Mouse (Mus musculus): Measurements from ENCODE around the gene Rbfox1. TPM values are rescaled to one million over a fixed set of nuclear protein-coding genes. Genes with fewer than 3 reads are reported as not detected.

Gene Rbfox1
- polyA plus RNA-seq, 1 experiment from 2014 or later = 75.8 TPM

DNA sequence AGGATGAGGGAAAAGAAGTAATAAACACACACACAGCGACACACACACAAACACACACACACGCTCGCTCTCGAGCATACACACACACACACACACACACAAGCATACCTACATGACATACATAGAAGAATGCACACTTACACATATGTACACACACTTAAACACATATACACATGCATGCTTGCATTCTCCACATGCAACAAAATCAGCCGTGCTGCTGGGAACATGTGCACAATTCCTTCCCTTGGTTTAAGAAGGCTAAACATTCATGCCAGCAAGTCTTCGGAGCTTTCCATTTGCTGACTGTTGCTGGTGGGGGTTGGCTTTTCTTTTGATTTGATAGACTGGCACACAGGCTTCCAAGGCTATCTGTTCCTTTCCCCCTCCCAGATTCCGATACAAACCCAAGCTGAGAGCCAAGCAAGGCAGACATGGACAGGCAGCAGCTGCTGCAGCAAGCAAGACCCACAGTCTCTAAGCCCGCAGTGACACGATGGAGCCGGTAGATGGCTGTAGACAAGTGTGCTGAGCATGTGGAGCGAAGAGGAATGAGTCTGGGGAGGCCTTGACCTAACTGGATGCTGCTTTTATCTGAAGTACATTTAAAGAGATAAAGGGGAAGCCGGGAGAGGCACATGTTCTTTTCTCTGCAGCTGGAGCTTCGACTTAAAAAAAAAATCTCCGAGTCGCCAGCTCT, 954.3 kb downstream of the Rbfox1 start:
- H3K4me2 ChIP-seq (ENCODE audit: low read length) = no peak overlapping the region
- H3K27ac ChIP-seq (ENCODE audit: low read depth, low read length) = no peak overlapping the region
- H3K9me3 ChIP-seq (replicated peaks; ENCODE audit: control insufficient read depth, low read length) = no peaks in the 10 kb centered on the region
- DNase-seq (ENCODE audit: low spot score) (peak; percentile 89), ATAC-seq (peak; percentile 89)
- WGBS = 38% methylated on average over 15 of the region's 15 CpGs
- H3K4me3 ChIP-seq (ENCODE audit: low read depth, low read length) = no peak overlapping the region
- no peaks in the 10 kb centered on the region for H3K4me1 ChIP-seq (ENCODE audit: control insufficient read depth, insufficient read depth, low read length)
- H3K27me3 ChIP-seq (replicated peaks; ENCODE audit: control insufficient read depth, insufficient read depth, low read length) = 0 out of 2 replicates have a peak, but pooled peaks cover 4% of the 10 kb centered on the region
- H3K9ac ChIP-seq (ENCODE audit: low read length) = no peak overlapping the region
- no peaks in the 10 kb centered on the region for H3K36me3 ChIP-seq (ENCODE audit: control insufficient read depth, insufficient read depth, low read length)

DNA sequence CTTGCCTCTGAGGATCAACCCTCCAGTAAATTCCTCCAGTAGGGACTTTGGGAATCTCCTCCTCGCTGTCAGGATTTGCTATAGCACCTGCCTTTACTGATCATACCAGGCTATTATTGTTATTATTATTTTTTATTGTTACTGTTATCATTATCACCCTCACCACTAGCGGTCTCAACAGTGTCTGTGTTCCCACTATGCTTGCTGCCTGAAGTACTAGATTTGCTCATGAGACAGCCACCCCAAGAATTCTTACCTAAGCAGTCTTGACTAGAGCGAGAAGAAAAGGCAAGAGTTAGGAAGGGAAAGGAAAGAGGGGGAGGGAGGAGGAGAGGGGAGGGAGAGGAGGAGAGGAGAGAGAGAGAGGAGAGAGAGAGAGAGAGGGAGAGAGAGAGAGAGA, 954.9 kb downstream of the Rbfox1 start:
- no peak overlapping the region for H3K4me2 ChIP-seq (ENCODE audit: low read length)
- ATAC-seq = no peak

DNA sequence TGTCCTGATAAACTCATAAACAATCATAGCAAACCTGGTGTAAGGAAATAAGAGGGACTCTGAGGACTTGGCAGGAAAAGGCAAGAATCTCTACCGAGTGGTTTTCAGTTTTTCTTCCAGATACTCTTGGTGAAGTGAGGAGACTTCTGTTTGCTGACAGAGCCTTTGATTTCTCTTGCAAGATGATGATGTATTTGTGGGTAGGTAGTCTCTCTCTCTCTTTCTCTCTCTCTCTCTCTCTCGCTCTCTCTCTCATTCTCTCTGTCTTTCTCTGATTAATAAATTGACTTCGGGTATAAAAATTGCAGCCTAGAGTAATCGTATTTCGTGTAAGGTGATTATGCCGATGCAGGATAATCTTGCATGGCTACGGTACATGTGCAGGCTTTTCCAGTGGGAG, 955.3 kb downstream of the Rbfox1 start:
- no peak for DNase-seq (ENCODE audit: low spot score)
- Histone ChIP-seq H3K27ac (ENCODE audit: low read depth, low read length) (no peak overlapping the region), H3K9ac (ENCODE audit: low read length) (no peak overlapping the region), H3K27me3 (replicated peaks; ENCODE audit: control insufficient read depth, insufficient read depth, low read length) (0 out of 2 replicates have a peak, but pooled peaks cover 4% of the 10 kb centered on the region), H3K36me3 (ENCODE audit: control insufficient read depth, insufficient read depth, low read length) (no peaks in the 10 kb centered on the region), H3K4me3 (ENCODE audit: low read depth, low read length) (no peak overlapping the region), H3K4me2 (ENCODE audit: low read length) (no peak overlapping the region), H3K4me1 (ENCODE audit: control insufficient read depth, insufficient read depth, low read length) (no peaks in the 10 kb centered on the region), H3K9me3 (replicated peaks; ENCODE audit: control insufficient read depth, low read length) (no peaks in the 10 kb centered on the region)
- WGBS = 81% methylated on average over 7 of the region's 7 CpGs
- ATAC-seq = no peak

More for the DNA sequence above, 954.9 kb downstream of the Rbfox1 start:
- Histone ChIP-seq H3K9me3 (replicated peaks; ENCODE audit: control insufficient read depth, low read length) (no peaks in the 10 kb centered on the region), H3K4me3 (ENCODE audit: low read depth, low read length) (no peak overlapping the region), H3K9ac (ENCODE audit: low read length) (no peak overlapping the region), H3K4me1 (ENCODE audit: control insufficient read depth, insufficient read depth, low read length) (no peaks in the 10 kb centered on the region), H3K36me3 (ENCODE audit: control insufficient read depth, insufficient read depth, low read length) (no peaks in the 10 kb centered on the region), H3K27me3 (replicated peaks; ENCODE audit: control insufficient read depth, insufficient read depth, low read length) (0 out of 2 replicates have a peak, but pooled peaks cover 4% of the 10 kb centered on the region), H3K27ac (ENCODE audit: low read depth, low read length) (no peak overlapping the region)
- 65% methylated on average over 3 of the region's 3 CpGs for WGBS
- no peak for DNase-seq (ENCODE audit: low spot score)

DNA sequence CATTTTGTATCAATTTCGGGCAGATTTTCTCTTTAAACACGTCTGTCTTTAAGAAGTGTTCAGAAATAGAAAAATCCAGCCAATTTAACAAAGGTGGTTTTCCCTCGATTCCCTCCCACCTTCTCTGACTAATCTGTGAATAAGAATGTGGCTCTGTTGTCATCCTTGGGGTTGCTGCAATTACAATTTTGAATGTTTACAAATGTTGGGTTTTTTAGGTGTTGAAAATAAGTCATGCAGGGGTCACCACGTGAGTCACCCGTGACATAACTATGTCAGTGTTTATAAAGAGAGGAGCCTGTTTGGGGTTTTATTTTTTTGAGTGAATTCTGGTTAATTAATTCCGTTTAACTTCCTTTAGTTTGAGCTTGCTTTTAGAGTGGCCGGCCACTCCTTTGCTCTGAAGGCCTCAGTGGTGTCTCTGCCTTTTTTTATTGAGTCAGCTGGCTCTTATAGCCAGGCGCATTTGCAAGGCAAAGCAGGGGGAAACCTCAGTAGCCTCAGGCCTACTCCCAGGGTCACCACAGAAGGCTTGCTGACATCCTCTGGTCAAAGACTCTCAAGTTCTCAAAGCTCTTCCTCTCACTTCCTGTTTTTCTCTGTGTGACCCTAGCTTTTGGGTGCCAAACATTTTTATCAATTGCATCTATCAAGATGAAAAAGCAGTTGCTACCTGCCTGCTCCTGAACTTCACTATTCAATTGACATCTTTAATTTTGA, 957.1 kb downstream of the Rbfox1 start:
- H3K9ac ChIP-seq (ENCODE audit: low read length) = no peak overlapping the region
- no peak for DNase-seq (ENCODE audit: low spot score)
- H3K9me3 ChIP-seq (replicated peaks; ENCODE audit: control insufficient read depth, low read length) = no peaks in the 10 kb centered on the region
- no peak overlapping the region for H3K27ac ChIP-seq (ENCODE audit: low read depth, low read length)
- H3K36me3 ChIP-seq (ENCODE audit: control insufficient read depth, insufficient read depth, low read length) = no peaks in the 10 kb centered on the region
- ATAC-seq = no peak
- WGBS = 31% methylated on average over 8 of the region's 8 CpGs
- no peak overlapping the region for H3K4me3 ChIP-seq (ENCODE audit: low read depth, low read length)
- H3K4me2 ChIP-seq (ENCODE audit: low read length) = no peak overlapping the region
- H3K4me1 ChIP-seq (ENCODE audit: control insufficient read depth, insufficient read depth, low read length) = no peaks in the 10 kb centered on the region
- H3K27me3 ChIP-seq (replicated peaks; ENCODE audit: control insufficient read depth, insufficient read depth, low read length) = 0 out of 2 replicates have a peak, but pooled peaks cover 4% of the 10 kb centered on the region

DNA sequence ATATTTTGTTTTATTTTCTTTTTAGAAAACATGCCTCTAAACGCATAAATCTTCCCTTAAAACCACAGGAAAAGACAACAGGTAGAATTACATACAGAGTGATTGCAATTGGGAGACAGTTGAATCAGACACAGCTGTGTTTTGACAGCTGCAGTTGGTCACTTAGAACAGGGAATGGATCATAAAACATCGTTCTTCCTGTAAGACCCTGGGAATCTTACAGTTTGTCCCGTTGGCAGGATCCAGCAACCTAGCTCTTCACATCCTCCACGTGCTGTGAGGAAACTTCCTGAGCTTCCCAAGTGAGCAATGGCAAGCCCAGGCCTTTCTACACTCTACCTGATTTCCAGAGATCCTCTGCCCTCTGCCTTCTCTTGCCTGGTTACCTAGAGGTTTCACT, 959.5 kb downstream of the Rbfox1 start:
- H3K4me1 ChIP-seq (ENCODE audit: control insufficient read depth, insufficient read depth, low read length) = no peaks in the 10 kb centered on the region
- H3K4me2 ChIP-seq (ENCODE audit: low read length) = no peak overlapping the region
- H3K27ac ChIP-seq (ENCODE audit: low read depth, low read length) = no peak overlapping the region
- 72% methylated on average over 4 of the region's 4 CpGs for WGBS
- DNase-seq (ENCODE audit: low spot score) (no peak), ATAC-seq (no peak)
- H3K9ac ChIP-seq (ENCODE audit: low read length) = no peak overlapping the region
- no peaks in the 10 kb centered on the region for H3K36me3 ChIP-seq (ENCODE audit: control insufficient read depth, insufficient read depth, low read length)
- H3K27me3 ChIP-seq (replicated peaks; ENCODE audit: control insufficient read depth, insufficient read depth, low read length) = no peaks in the 10 kb centered on the region
- H3K9me3 ChIP-seq (replicated peaks; ENCODE audit: control insufficient read depth, low read length) = no peaks in the 10 kb centered on the region
- no peak overlapping the region for H3K4me3 ChIP-seq (ENCODE audit: low read depth, low read length)

DNA sequence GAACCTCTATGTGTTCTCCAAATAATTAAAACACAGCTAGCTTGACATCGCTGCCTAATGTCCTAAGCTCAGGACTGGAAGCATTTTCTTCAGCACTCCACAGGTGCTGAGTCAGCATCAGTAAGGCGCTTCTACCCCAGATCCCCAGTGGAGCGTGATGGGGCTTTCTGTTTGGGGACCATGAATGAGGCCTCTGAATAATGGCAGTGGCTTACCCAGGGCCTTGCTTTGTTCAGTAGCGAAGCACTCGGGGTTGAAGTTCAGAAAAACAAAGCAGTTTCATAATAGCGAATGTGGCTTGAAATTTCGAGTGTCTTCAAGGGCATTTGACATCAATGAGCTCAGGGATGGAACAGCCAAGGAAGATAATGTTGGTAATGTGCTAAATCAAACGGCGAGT, 966.2 kb downstream of the Rbfox1 start:
- no peaks in the 10 kb centered on the region for H3K9me3 ChIP-seq (replicated peaks; ENCODE audit: control insufficient read depth, low read length)
- no peak for ATAC-seq
- WGBS = 14% methylated on average over 9 of the region's 9 CpGs
- no peak overlapping the region for H3K4me3 ChIP-seq (ENCODE audit: low read depth, low read length)
- H3K4me2 ChIP-seq (ENCODE audit: low read length) = no peak overlapping the region
- no peak overlapping the region for H3K27ac ChIP-seq (ENCODE audit: low read depth, low read length)
- DNase-seq (ENCODE audit: low spot score) = peak; percentile 11
- H3K27me3 ChIP-seq (replicated peaks; ENCODE audit: control insufficient read depth, insufficient read depth, low read length) = no peaks in the 10 kb centered on the region
- no peaks in the 10 kb centered on the region for H3K36me3 ChIP-seq (ENCODE audit: control insufficient read depth, insufficient read depth, low read length)
- no peak overlapping the region for H3K9ac ChIP-seq (ENCODE audit: low read length)
- no peaks in the 10 kb centered on the region for H3K4me1 ChIP-seq (ENCODE audit: control insufficient read depth, insufficient read depth, low read length)

DNA sequence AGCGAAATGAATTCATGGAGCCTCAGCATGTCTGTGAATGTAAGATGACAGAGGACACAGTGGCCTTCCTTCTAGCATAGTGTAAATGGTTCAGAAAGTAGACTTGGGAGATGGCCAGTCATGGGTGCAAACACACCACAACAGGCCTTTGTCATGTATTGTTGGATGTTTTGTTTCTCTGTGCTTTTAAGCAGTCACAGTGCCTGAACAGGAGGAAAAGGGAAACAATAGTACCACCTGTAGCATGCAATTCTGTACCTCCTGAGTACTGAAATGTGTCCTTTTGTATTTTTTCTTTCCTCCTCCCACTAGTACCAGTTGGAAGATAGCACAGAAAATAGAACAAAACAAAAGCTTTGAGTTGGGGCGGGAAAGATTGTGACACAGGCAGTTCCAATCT, 968.6 kb downstream of the Rbfox1 start:
- Histone ChIP-seq H3K27ac (ENCODE audit: low read depth, low read length) (no peak overlapping the region), H3K27me3 (replicated peaks; ENCODE audit: control insufficient read depth, insufficient read depth, low read length) (no peaks in the 10 kb centered on the region), H3K4me3 (ENCODE audit: low read depth, low read length) (no peak overlapping the region), H3K4me2 (ENCODE audit: low read length) (no peak overlapping the region), H3K36me3 (ENCODE audit: control insufficient read depth, insufficient read depth, low read length) (no peaks in the 10 kb centered on the region), H3K4me1 (ENCODE audit: control insufficient read depth, insufficient read depth, low read length) (no peaks in the 10 kb centered on the region), H3K9ac (ENCODE audit: low read length) (no peak overlapping the region), H3K9me3 (replicated peaks; ENCODE audit: control insufficient read depth, low read length) (no peaks in the 10 kb centered on the region)
- 58% methylated on average over 2 of the region's 2 CpGs for WGBS
- DNase-seq (ENCODE audit: low spot score) = no peak
- ATAC-seq = no peak

DNA sequence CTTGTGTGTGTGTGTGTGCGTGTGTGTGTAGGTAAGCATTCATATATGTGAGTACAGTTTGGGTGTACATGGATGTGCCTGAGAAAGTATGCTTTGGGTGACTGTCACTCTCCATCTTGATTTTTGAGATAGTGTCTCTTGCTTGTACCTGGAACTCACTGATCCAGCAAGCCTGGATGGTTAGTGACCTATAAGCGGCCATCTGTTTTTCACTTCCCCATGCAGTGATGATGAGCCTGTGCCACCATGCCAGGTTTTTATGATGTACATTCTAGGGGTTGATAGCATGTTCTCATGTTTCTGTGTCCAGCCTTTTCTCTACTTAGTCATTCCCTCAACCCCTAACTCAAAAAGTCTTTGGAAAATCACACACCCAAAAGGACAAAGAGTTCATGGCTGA, 976.5 kb downstream of the Rbfox1 start:
- Histone ChIP-seq H3K4me1 (ENCODE audit: control insufficient read depth, insufficient read depth, low read length) (no peaks in the 10 kb centered on the region), H3K27me3 (replicated peaks; ENCODE audit: control insufficient read depth, insufficient read depth, low read length) (no peaks in the 10 kb centered on the region), H3K9me3 (replicated peaks; ENCODE audit: control insufficient read depth, low read length) (no peaks in the 10 kb centered on the region), H3K4me2 (ENCODE audit: low read length) (no peak overlapping the region), H3K9ac (ENCODE audit: low read length) (no peak overlapping the region), H3K4me3 (ENCODE audit: low read depth, low read length) (no peak overlapping the region), H3K36me3 (ENCODE audit: control insufficient read depth, insufficient read depth, low read length) (no peaks in the 10 kb centered on the region), H3K27ac (ENCODE audit: low read depth, low read length) (no peak overlapping the region)
- DNase-seq (ENCODE audit: low spot score) (no peak), ATAC-seq (no peak)
- 95% methylated on average over 2 of the region's 2 CpGs for WGBS
